Mouse (Mus musculus) embryo, embryonic 11 days (tissue): ENCODE results near the gene Gm49373.
A peak's percentile ranks its signal among the peaks of the same experiment; 100 is the strongest.
"Not testable (repeated sequence)": the region's sequence is repeated elsewhere in the genome, so short reads cannot be mapped to it uniquely, and the experiment has no call there.

Experiments used
- DNase-seq: peaks from one replicate; pipeline ENCODE4 v3.0.0-alpha.2; 2015

Gm49373 gene

GRCm38 (mm10) chr9:21067006-21067684 lies 5.8 kb downstream of the Gm49373 start, which contains the start of gene Zglp1:
Gene Zglp1, minus strand, starts transcription at chr9:21067093.
- DNase-seq = no peak

- no peak for DNase-seq
Measured at GRCm38 (mm10) chr9:21062928-21063327, 10.0 kb downstream of the Gm49373 start.

- DNase-seq = no peak
Measured at GRCm38 (mm10) chr9:21051578-21051977, 21.3 kb downstream of the Gm49373 start.

- no peak for DNase-seq
Measured at GRCm38 (mm10) chr9:21045235-21045634, 27.7 kb downstream of the Gm49373 start.

GRCm38 (mm10) chr9:21044785-21045184 lies 28.1 kb downstream of the Gm49373 start:
- not testable (repeated sequence) for DNase-seq

- no peak for DNase-seq
Measured at GRCm38 (mm10) chr9:21043563-21043962, 29.3 kb downstream of the Gm49373 start.

- no peak for DNase-seq
Measured at GRCm38 (mm10) chr9:21041308-21041707, 31.6 kb downstream of the Gm49373 start.

- DNase-seq = no peak
Measured at GRCm38 (mm10) chr9:21039779-21040178, 33.1 kb downstream of the Gm49373 start.

- peak; percentile 53 for DNase-seq
Measured at GRCm38 (mm10) chr9:21037481-21037891, 35.4 kb downstream of the Gm49373 start.

GRCm38 (mm10) chr9:21036666-21037065 lies 36.2 kb downstream of the Gm49373 start:
- no peak for DNase-seq

GRCm38 (mm10) chr9:21036161-21036560 lies 36.7 kb downstream of the Gm49373 start:
- DNase-seq = no peak

- no peak for DNase-seq
Measured at GRCm38 (mm10) chr9:21035586-21035985, 37.3 kb downstream of the Gm49373 start.

GRCm38 (mm10) chr9:21034481-21035085 lies 38.3 kb downstream of the Gm49373 start:
- peak; percentile 53 for DNase-seq

GRCm38 (mm10) chr9:21033136-21033535 lies 39.8 kb downstream of the Gm49373 start:
- peak; percentile 91 for DNase-seq

GRCm38 (mm10) chr9:21032491-21032890 lies 40.4 kb downstream of the Gm49373 start:
- DNase-seq = no peak

GRCm38 (mm10) chr9:21031896-21032351 lies 41.0 kb downstream of the Gm49373 start, which contains the start of gene Icam5:
Gene Icam5, plus strand, starts transcription at chr9:21032073.
- peak; percentile 37 for DNase-seq

GRCm38 (mm10) chr9:21031251-21031895 lies 41.5 kb downstream of the Gm49373 start:
- peak; percentile 71 for DNase-seq

GRCm38 (mm10) chr9:21030781-21031250 lies 42.1 kb downstream of the Gm49373 start:
- DNase-seq = peak; percentile 90

- DNase-seq = no peak
Measured at GRCm38 (mm10) chr9:21030055-21030600, 42.8 kb downstream of the Gm49373 start.

- peak; percentile 89 for DNase-seq
Measured at GRCm38 (mm10) chr9:21029291-21030054, 43.4 kb downstream of the Gm49373 start, which contains the start of gene Icam4. Gene Icam4, plus strand, starts transcription at chr9:21029373.

- no peak for DNase-seq
Measured at GRCm38 (mm10) chr9:21028560-21029110, 44.3 kb downstream of the Gm49373 start.

- no peak for DNase-seq
Measured at GRCm38 (mm10) chr9:21027774-21028290, 45.1 kb downstream of the Gm49373 start.
